Mouse (Mus musculus) spleen, adult 2 months (tissue): ENCODE results near the gene Pde8b.

Source experiments
- CTCF ChIP-seq: fragments of 200-500 bp; IDR thresholded peaks from 2 replicates; pipeline ENCODE4 v1.5.1; 2011; ENCODE audit warnings: mild to moderate bottlenecking, inconsistent platforms; ENCODE audit not compliant: insufficient read depth, insufficient read length, insufficient replicate concordance; ENCODE audit errors: extremely low read depth
- POLR2A ChIP-seq: fragments of 200-500 bp; IDR thresholded peaks from 2 replicates; pipeline ENCODE4 v1.6.1; 2011; ENCODE audit warnings: low read depth, low read length, inconsistent platforms

DNA sequence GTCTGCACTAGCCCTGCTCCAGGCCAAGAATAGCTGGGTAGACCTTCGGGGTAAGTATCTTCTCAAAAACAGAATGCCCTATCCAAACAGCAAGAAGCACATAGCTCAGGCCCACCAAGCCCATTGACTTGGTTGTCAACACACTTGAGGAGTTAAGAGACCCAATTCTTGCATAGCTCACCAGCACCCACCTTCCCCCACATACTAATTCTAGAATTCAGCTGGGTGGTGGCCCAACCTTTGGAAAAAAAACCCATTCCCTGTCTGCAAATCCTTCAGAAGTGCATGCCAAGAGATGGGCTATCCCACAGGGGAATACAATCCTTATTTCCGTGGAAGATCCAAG is 26.7 kb downstream of the Pde8b start:
- TF ChIP-seq CTCF (no peak), POLR2A (no peak)
